Mouse (Mus musculus) lung, adult 2 months (tissue): ENCODE data around the gene Agtpbp1. TPM values are rescaled to one million over a fixed set of nuclear protein-coding genes. Genes with fewer than 3 reads are reported as not detected.

Source experiments
- DNase-seq: peaks from one replicate; pipeline ENCODE4 v3.0.0; 2022
- H3K4me1 ChIP-seq: fragments of 200-500 bp; 2 replicates; pipeline ENCODE4 v1.6.1; 2011; ENCODE audit warnings: low read length; ENCODE audit not compliant: control insufficient read depth, insufficient read depth
- H3K4me3 ChIP-seq: fragments of 200-500 bp; replicated peaks from 2 replicates; pipeline ENCODE3; 2011; ENCODE audit warnings: low read depth, mild to moderate bottlenecking, control low read depth, low read length; ENCODE audit errors: extremely low read depth
- CTCF ChIP-seq: fragments of 200-500 bp; IDR thresholded peaks from 2 replicates; pipeline ENCODE4 v1.5.1; 2011; ENCODE audit warnings: mild to moderate bottlenecking, low read length, control low read depth; ENCODE audit not compliant: insufficient read depth
- POLR2A ChIP-seq: fragments of 200-500 bp; IDR thresholded peaks from 2 replicates; pipeline ENCODE4 v1.6.1; 2011; ENCODE audit warnings: low read depth, mild to moderate bottlenecking, control low read depth, low read length, borderline replicate concordance; ENCODE audit errors: extremely low read depth
- WGBS: fragments of 180-500 bp; shearing (Covaris S2); methylation state at CpG from one replicate; pipeline ENCODE4 v1.1.7; 2018; 5-methylcytosine and 5-hydroxymethylcytosine counted together
- polyA plus RNA-seq: library from polyadenylated mRNA; depleted of rRNA; stranded (reverse); fragments of >200 nt; gene quantifications from 2 replicates; pipeline ENCODE4 v1.2.3, GENCODE M21; 2012; rRNA removed

Gene Agtpbp1
- polyA plus RNA-seq: 5.6 and 9.9 TPM in 2 replicates

DNA sequence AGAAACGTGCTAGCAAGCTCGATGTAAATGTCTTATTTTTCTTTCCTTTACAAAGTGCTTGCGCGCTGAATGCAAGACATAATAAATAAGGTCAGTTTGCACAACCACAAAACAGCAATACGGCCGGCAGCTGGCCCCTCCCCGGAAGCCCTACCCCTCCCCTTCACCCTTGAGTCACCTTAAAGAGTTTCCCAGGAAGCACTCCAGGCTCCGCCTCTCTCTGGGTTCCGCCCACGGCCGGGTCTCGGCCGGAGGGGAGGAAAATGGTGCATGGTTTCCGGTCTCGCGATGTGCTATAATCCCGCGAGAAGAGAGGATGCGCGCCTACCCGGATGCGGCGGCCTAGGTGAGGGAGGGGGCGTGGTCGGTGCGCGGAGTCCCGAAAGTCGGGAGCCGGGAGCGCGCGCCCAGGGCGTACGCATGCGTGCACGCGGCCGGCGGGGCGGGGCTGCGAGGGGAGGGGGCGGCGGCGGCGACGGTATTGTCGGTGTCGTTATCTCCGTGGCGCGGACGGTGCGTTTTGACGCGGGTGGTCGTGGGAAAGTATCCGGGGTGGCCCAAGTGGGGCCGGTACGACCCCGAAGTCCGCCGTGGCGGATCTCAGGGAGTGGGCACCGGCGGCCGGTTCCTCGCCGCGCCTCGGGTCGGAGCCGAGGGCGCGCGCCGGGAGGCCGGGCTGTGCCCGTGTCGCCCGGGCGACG, at the start of gene Agtpbp1, which contains the start of gene Naa35:
Gene Agtpbp1 (minus strand): TSS at position 281 of the 701 bp plus-strand sequence.
Gene Naa35 (plus strand): TSS at position 313 of the 701 bp plus-strand sequence.
- WGBS: under 1% methylated on average over 83 of the region's 83 CpGs
- no peaks in the 10 kb centered on the region for H3K4me1 ChIP-seq
- H3K4me3 ChIP-seq: peak within 1 kb of the TSS; percentile 86
- TF ChIP-seq CTCF: no peak
- TF ChIP-seq POLR2A: peak; percentile 78; the same call in 1 of the 2 replicates
- DNase-seq: peak; percentile 100

DNA sequence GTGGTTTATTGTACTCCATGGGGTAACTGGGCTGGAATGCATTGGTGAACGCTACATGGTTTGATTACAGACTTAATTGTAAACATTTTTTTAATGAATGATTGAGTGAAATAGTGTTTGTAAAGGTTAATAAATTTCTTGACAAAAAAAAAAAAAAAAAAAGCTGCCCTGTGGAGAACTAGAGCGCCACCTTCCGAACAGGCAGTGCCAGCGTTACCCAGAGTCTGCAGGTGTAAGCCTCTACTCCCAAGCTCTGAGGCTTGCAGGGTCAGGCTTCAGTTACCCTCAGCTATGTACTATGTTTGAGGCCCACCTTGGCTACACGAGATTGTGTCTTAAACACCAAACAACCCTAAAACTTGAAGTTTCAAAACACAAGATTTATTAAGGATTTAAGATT, 49.6 kb upstream of the Agtpbp1 start:
- no peak for DNase-seq
- TF ChIP-seq POLR2A (no peak), CTCF (peak; percentile 31; the same call in 1 of the 2 replicates)
- Histone ChIP-seq H3K4me3 (no peak overlapping the region), H3K4me1 (no peaks in the 10 kb centered on the region)
- WGBS: 76% methylated on average over 5 of the region's 5 CpGs

DNA sequence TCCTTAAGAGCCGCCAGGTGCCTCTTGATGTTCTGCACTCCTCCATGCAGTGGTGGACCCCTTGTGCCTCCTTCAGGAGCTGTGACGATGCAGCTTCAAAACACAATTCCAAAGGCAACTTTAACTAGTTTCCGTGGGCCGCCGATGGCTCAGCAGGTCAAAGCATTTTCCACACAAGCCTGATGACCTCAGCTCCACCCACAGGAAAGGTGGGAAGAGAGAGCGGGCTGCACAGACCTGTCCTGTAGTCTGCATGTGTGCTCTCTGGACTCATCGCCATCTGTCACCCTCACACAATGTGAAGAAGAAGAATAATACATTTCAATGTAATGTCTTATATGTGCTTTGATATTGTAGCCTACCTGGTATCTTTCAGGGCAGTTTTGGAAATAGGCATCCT, 41.7 kb upstream of the Agtpbp1 start:
- Histone ChIP-seq H3K4me3 (no peak overlapping the region), H3K4me1 (no peaks in the 10 kb centered on the region)
- no peak for DNase-seq
- WGBS: 77% methylated on average over 7 of the region's 7 CpGs
- TF ChIP-seq POLR2A: no peak
- TF ChIP-seq CTCF: no peak

DNA sequence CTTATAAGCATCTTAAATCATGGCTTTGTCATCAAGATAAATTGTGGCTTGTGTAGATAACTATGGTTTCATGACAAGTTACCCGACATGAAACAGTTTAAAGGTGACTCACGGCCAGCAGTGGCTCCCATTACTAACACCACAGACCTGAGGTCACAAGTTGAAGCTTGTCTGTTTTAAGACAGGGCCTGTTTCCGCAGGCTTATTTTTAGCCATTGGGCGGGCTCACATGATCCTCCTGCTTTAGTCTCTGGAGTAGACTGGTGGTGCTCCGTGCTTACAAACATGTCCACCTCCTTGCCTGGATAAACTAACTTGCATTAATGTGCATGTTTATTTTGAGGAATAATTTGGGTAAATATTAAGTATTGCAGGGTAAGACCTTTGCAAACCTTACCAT, 39.9 kb upstream of the Agtpbp1 start:
- TF ChIP-seq POLR2A (no peak), CTCF (no peak)
- H3K4me1 ChIP-seq: no peaks in the 10 kb centered on the region
- no peak for DNase-seq
- WGBS: 77% methylated on average over 5 of the region's 5 CpGs
- no peak overlapping the region for H3K4me3 ChIP-seq

DNA sequence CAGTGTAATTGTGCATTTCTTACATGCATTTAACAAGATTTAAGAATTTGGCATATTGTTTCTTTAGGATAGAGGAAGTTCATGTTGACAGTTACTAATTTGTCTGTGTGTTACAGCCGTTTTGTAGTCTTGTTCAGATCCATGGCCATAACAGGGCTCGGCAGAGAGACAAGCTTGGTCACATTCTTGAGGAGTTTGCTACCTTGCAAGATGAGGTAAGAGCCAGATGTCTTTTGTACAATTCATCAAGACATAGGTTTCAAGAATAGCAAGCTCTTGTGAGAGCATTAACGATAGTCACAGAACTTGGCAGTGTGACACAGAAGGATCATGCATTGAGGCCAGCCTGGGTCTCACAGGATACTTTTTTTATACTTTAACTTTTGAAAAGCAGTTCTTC, 39.4 kb upstream of the Agtpbp1 start:
- no peak for TF ChIP-seq CTCF
- no peak for TF ChIP-seq POLR2A
- 58% methylated on average over 3 of the region's 3 CpGs for WGBS
- DNase-seq: no peak
- no peak overlapping the region for H3K4me3 ChIP-seq
- no peaks in the 10 kb centered on the region for H3K4me1 ChIP-seq

DNA sequence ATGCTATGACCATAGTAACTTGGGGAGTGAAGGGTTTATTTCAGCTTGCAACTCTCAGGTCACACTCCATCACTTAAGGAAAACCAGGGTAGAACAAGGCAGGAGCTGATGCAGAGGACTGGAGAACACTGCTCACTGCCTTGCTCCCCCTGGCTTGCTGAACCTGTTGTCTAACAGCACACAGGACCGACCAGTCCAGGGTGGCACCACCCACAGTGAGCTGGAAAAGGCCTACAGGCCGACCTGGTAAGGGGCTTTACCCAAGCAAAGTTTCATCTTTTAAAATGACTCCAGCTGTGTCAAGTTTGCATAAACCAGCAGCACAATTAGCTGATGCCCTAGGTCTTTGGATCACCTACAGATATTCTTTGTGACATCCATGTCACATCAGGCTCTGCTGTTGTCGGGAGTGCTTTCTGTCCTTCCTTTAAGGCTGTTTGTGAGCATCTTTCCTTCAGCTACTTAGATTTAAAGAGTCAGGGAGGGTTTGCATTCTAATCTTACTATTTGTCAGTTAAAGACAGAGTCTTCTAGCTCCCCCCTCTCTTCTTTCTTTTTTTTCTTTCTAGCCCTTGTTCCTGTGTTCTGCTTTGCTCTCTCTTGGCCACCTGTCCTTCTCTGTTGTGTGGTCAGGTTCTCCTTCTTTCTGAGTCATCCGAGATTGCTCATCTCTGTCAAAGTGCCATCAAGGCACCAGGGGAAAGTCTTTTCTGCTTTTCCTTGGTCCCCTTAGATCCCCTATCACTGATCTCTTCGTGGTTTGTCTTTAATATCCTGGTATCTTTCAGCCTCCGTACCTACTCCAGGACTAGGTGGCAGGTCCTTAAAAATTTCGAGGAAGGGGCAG, 36.8 kb upstream of the Agtpbp1 start:
- DNase-seq: no peak
- no peak for TF ChIP-seq POLR2A
- no peak for TF ChIP-seq CTCF
- no peaks in the 10 kb centered on the region for H3K4me1 ChIP-seq
- no peak overlapping the region for H3K4me3 ChIP-seq
- WGBS: 87% methylated on average over 7 of the region's 7 CpGs

DNA sequence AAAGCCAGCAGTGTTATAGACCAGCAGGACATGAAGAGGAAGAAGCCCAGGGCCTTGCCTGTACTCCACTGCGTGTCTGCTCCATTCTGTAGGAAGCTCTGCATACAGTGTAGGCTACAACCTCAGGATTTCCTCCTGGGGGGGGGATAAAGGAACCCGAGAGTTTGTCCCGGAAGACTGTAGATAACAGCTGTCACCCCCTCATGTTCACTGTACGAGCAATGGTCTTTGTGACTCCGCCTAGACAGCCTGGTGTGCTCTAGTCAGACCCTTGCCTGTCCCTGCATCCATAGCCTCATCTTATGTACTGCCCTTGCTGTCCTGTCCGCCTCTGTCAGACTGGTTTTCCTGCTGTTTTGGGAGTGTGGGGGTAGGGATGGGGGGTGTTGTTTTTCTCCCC, 33.4 kb upstream of the Agtpbp1 start:
- WGBS: 63% methylated on average over 6 of the region's 6 CpGs
- Histone ChIP-seq H3K4me3 (no peak overlapping the region), H3K4me1 (no peaks in the 10 kb centered on the region)
- TF ChIP-seq POLR2A (no peak), CTCF (no peak)
- no peak for DNase-seq

DNA sequence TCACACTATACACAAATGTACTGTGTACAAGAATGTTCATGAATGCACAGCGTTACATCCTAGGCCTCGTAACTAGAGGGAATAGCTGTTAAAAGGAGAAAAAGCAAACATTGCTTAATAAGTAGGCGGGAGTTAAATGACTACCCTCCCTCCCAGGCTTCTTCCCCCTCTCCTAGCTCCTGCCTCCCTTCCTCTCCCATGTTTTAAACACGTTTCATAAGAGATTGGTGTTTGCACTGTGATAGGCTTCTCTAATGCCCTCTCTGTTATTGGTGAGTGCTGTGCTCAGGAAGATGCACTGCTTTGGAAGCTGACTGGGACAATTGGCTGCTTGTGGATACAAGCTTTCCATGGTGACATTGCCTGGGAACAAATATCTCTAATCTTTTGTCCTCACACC, 30.5 kb upstream of the Agtpbp1 start:
- 69% methylated on average over 4 of the region's 4 CpGs for WGBS
- no peak for DNase-seq

DNA sequence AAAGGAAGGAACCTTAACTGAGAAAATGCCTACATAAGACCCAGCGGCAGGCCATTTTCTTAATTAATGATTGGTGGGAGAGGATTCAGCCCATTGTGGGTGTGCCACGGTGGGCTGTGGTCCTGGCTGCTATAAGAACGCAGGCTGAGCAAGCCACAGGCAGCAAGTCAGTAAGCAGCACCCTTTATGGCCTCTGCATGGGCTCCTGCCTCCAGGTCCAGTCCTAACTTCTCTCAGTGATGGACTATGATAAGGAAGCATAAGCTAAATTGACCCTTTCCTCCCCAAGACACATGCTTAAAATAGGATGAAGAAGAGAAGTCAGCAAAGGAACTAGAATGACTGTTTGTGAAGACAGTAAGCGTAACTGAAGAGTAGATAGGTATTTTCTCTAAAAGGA, 30.1 kb upstream of the Agtpbp1 start:
- TF ChIP-seq POLR2A: no peak
- no peak for TF ChIP-seq CTCF
- Histone ChIP-seq H3K4me3 (no peak overlapping the region), H3K4me1 (no peaks in the 10 kb centered on the region)
- 92% methylated on average over 4 of the region's 4 CpGs for WGBS
- no peak for DNase-seq

More for the DNA sequence above, 30.5 kb upstream of the Agtpbp1 start:
- Histone ChIP-seq H3K4me1 (no peaks in the 10 kb centered on the region), H3K4me3 (no peak overlapping the region)
- no peak for TF ChIP-seq POLR2A
- TF ChIP-seq CTCF: no peak

DNA sequence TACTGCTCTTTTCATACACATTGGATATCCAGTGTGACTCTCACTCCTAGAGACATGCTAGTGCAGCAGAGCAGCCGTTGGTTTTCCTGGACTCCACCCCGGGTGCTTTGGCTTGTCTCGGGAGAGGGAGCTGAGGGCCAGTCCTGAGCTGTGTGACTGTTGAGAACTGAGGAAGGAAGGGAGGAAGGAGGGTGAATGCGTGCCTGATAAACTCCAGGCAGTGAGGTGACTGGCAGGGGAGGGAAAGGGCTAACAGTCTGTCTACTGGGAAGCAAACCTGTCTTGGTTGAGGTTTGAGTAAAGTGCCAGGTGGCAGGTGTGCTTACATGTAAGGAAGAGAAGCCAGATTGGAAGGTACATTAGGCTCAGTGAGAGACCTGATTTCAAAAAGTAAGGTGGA, 28.8 kb upstream of the Agtpbp1 start:
- no peak for TF ChIP-seq CTCF
- TF ChIP-seq POLR2A: no peak
- no peak for DNase-seq
- 57% methylated on average over 4 of the region's 4 CpGs for WGBS
- Histone ChIP-seq H3K4me3 (no peak overlapping the region), H3K4me1 (no peaks in the 10 kb centered on the region)
